Mouse (Mus musculus): ENCODE measurements at regions not wholly inside any gene's neighbourhood (a gene's known extent, or its start where the extent isn't known, plus 50 kb on each side); places are given as distances from the start of the nearest gene placed in this dataset.

GRCm38 (mm10) chr13:51016956-51017703, 83.5 kb upstream of the Spin1 start:
- no peak for DNase-seq

- DNase-seq: no peak
Measured at GRCm38 (mm10) chr13:51017727-51018321, 82.9 kb upstream of the Spin1 start.

DNA sequence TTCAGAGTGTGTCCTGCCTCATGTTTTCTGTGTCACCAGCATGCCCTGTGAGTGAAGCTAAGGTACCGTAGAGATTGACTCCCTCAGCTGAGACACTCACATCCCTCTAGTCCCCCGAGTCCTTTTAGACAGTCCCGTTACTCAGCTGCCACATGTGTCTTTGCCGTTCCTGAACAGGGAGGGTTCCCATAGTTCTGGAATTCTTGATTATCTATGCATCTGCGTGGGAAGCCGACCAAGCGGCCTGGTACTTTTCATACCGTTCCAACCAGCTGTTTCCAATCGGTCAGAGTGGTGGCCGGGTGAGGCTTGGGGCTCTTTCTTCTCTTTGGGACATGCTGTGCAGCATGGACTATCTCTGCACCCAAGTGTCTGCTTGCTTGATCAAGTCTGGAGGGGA, 82.3 kb upstream of the Spin1 start:
- no peak for DNase-seq

- DNase-seq: no peak
Measured at GRCm38 (mm10) chr13:51022401-51023250, 78.1 kb upstream of the Spin1 start.

DNA sequence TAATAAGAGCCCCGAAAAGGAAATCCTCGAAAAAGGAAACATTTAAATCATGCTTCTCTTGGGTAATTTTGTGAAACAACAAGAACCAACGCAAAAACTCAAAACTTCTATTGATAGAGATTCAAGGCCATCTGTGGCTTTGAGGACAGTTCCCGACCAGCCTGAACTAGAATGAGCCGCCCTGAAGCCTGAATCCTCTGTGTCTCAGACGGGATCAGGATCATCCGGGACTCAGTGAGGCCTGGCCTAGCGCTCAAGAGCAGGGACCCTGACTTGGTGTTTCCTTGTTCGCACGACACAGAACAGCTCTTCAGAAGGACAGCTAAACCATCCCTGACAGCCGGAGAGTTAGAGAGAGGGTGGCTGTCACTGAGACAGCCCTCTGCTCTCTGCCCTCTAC, 77.4 kb upstream of the Spin1 start:
- no peak for DNase-seq

- DNase-seq: no peak
Measured at GRCm38 (mm10) chr13:51026311-51026918, 74.3 kb upstream of the Spin1 start.

- peak; percentile 28 to 41 for DNase-seq
Measured at GRCm38 (mm10) chr13:51037850-51038450, 62.7 kb upstream of the Spin1 start.

- DNase-seq: no peak
Measured at GRCm38 (mm10) chr13:51038955-51039354, 61.7 kb upstream of the Spin1 start.

DNA sequence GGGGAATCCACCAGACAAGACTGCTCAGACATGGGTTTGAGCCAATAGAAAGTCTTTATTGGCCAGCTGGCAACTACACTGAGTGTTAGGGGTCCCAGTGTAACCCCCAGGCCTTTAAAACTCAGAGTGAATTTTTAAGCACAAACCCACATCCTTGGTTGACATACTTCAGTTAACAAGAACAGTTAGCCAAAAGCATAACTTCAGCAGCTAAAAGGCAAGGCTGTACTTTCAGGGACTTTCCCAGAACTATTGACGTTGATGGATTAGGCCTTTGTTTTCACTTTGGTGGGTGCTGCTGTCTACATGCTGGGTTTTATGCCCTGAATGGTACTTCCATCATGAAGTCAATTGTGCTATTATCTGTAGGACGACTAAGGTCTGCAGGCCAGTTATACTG, 59.6 kb upstream of the Spin1 start:
- DNase-seq: no peak

- no peak for DNase-seq
Measured at GRCm38 (mm10) chr13:51042881-51043402, 57.7 kb upstream of the Spin1 start.
